In the genomic region with DNA sequence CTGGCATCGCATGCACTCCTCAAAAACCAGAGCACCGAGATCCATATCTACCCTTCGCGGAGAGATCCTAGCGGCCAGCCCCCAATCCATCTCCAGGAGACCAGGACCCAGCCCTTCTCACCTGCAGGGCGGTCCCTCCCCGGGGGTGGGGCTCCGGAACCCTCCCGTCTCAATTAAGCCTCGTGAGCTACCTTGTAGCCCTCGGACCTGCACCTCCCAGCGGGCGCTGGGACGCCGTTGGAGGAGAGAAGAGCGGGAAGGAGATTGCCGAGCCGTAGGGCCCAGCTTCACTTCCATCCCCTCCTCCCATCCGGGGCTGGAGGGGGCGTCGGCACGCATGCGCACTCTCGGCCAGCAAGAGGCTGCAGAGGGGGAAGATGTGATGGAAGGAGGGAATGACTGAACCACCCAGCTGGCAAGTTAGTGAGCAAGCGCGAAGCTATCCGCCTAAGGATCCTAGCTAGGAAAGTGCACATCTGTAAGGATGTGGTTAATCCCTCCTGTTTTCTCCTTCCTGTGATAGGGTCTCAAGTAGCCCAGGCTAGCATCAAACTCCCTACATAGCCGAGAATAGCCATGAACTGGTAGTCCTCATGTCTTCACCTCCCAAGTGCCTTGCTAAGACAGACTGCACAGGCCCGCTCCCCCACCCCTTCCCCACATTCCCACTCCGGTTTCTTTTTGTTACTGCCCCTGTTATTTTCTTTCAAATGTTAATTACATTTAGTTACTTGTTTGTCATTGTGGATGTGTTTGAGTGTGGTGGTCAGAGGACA, we compare ENCODE assay signal across 8 mouse cellular contexts. TPM values are rescaled to one million over a fixed set of nuclear protein-coding genes. Genes with fewer than 3 reads are reported as not detected.
DNase-seq lines count a peak whose midpoint lies in the region; ATAC-seq and TF ChIP-seq lines count a peak whose summit lies in the region.

A gene (plus strand): TSS at position 214 of the 776 bp plus-strand sequence.
A gene (minus strand): TSS at position 312 of the 776 bp plus-strand sequence.

- no peak for TF ChIP-seq CTCF in lung, embryonic 14.5 days (IDR thresholded peaks at IDR 0.05; ENCODE audit: low read depth)

- no peaks in the 10 kb centered on the region; the same call in 1 of the 2 replicates for H3K9me3 ChIP-seq in lung, embryonic 14.5 days (ENCODE audit: low read depth, low read length)
- 0 out of 2 replicates have a peak, but pooled peaks cover 2% of the 10 kb centered on the region for H3K9me3 ChIP-seq in liver, embryonic 13.5 days (replicated peaks)

- peak; percentile 85 for DNase-seq in lung, embryonic 14.5 days
- DNase-seq in lung, adult 18-20 months, result no peak
- DNase-seq in embryo, embryonic 11.5 days (ENCODE audit: low read depth, low spot score), result peak; percentile 63
- peak; percentile 42 to 66 for DNase-seq in kidney, postnatal 25 days
- DNase-seq in liver, embryonic 13.5 days, result no peak
- DNase-seq in retina, embryonic 14.5 days (ENCODE audit: low spot score), result peak; percentile 77
- no peak for DNase-seq in yolk sac, embryonic 10.5 days (ENCODE audit: low spot score)

- H3K27ac ChIP-seq in lung, embryonic 14.5 days (ENCODE audit: low read depth), result peak within 1 kb of the TSS; percentile 36; the same call in 1 of the 2 replicates
- no peak within 1 kb of the TSS for H3K27ac ChIP-seq in liver, embryonic 13.5 days

- H3K4me3 ChIP-seq in lung, embryonic 14.5 days (ENCODE audit: low read depth, low read length), result peak within 1 kb of the TSS; percentile 47
- peak within 1 kb of the TSS; percentile 56 for H3K4me3 ChIP-seq in liver, embryonic 13.5 days (replicated peaks)

- peak; percentile 50 for ATAC-seq in lung, embryonic 14.5 days (ENCODE audit: insufficient read depth)
- peak; percentile 61 for ATAC-seq in granulocyte monocyte progenitor cell, adult 5-6 weeks (replicated peaks; ENCODE audit: poor library complexity, severe bottlenecking)
- ATAC-seq in liver, embryonic 13.5 days (ENCODE audit: low read depth), result peak; percentile 6; the same call in 1 of the 2 replicates

- WGBS in lung, embryonic 14.5 days, result 7% methylated on average over 30 of the region's 30 CpGs
- WGBS in liver, embryonic 13.5 days (ENCODE audit: insufficient replicate concordance), result 11% methylated on average over 30 of the region's 30 CpGs

- no peaks in the 10 kb centered on the region for H3K36me3 ChIP-seq in lung, embryonic 14.5 days (ENCODE audit: insufficient read depth)
- no peaks in the 10 kb centered on the region for H3K36me3 ChIP-seq in liver, embryonic 13.5 days

- H3K4me2 ChIP-seq in lung, embryonic 14.5 days, result peak within 1 kb of the TSS; percentile 82
- H3K4me2 ChIP-seq in liver, embryonic 13.5 days, result peak within 1 kb of the TSS; percentile 76

- H3K27me3 ChIP-seq in lung, embryonic 14.5 days (ENCODE audit: insufficient read depth, low read length), result peaks cover 24% of the 10 kb centered on the region
- peaks cover 32% of the 10 kb centered on the region for H3K27me3 ChIP-seq in liver, embryonic 13.5 days

- H3K9ac ChIP-seq in lung, embryonic 14.5 days, result peak within 1 kb of the TSS; percentile 60
- H3K9ac ChIP-seq in liver, embryonic 13.5 days, result peak within 1 kb of the TSS; percentile 43; the same call in 1 of the 2 replicates

- peaks cover 4% of the 10 kb centered on the region; the same call in 1 of the 2 replicates for H3K4me1 ChIP-seq in lung, embryonic 14.5 days (ENCODE audit: insufficient read depth)
- peaks cover 44% of the 10 kb centered on the region for H3K4me1 ChIP-seq in liver, embryonic 13.5 days (replicated peaks)

RNA-seq across cellular contexts. Expression of the first gene that starts in this region (rescaled TPM):
- polyA plus RNA-seq in lung, embryonic 14.5 days (2014; fragmentation: Nextera tagmentation; extraction: Ambion mirVana), result 26.5 and 26.7 TPM in 2 replicates
- 50.4 and 71.3 TPM in 2 replicates for total RNA-seq in granulocyte monocyte progenitor cell, adult 5-6 weeks (2014; fragmentation: Nextera tagmentation)
- 23.4 and 28.3 TPM in 2 replicates for total RNA-seq in granulocyte monocyte progenitor cell, adult 5-6 weeks (2017)
- polyA plus RNA-seq in liver, embryonic 13.5 days (2015; fragmentation: Nextera tagmentation; extraction: Ambion mirVana), result 19.9 and 21.5 TPM in 2 replicates

RNA-seq across cellular contexts. Expression of the second gene that starts in this region (rescaled TPM):
- 2.6 and 2.9 TPM in 2 replicates for polyA plus RNA-seq in lung, embryonic 14.5 days (2014; fragmentation: Nextera tagmentation; extraction: Ambion mirVana)
- total RNA-seq in granulocyte monocyte progenitor cell, adult 5-6 weeks (2014; fragmentation: Nextera tagmentation), result 0.41 and 0.75 TPM in 2 replicates
- not detected in 2 replicates for total RNA-seq in granulocyte monocyte progenitor cell, adult 5-6 weeks (2017)
- polyA plus RNA-seq in liver, embryonic 13.5 days (2015; fragmentation: Nextera tagmentation; extraction: Ambion mirVana), result 0.31 and 0.34 TPM in 2 replicates

Comparison
In these comparisons a context has a peak if more than half of its experiments do, and no peak if none do; other contexts are left out.
1. DNase-seq: peak in lung, embryonic 14.5 days (single experiment), embryo, embryonic 11.5 days (single experiment), kidney, postnatal 25 days (2 of 2) and retina, embryonic 14.5 days (single experiment); none in lung, adult 18-20 months (0 of 2), liver, embryonic 13.5 days (single experiment) and yolk sac, embryonic 10.5 days (single experiment).
2. ATAC-seq: peak in every context shown above with its lines; median percentile 61 in granulocyte monocyte progenitor cell, adult 5-6 weeks; 50 in lung, embryonic 14.5 days; 6 in liver, embryonic 13.5 days.